Mouse (Mus musculus) bone marrow macrophage, adult 2 months (primary cell): Measurements from ENCODE around the gene Gm20388.

Experiments
- CTCF ChIP-seq: IDR thresholded peaks from 2 replicates; pipeline ENCODE4 v1.5.1; 2012; ENCODE audit warnings: low read depth, mild to moderate bottlenecking, low read length, moderate library complexity
- POLR2A ChIP-seq: IDR thresholded peaks from 2 replicates; pipeline ENCODE4 v1.6.1; 2012; ENCODE audit warnings: mild to moderate bottlenecking, low read depth, low read length, borderline replicate concordance

DNA sequence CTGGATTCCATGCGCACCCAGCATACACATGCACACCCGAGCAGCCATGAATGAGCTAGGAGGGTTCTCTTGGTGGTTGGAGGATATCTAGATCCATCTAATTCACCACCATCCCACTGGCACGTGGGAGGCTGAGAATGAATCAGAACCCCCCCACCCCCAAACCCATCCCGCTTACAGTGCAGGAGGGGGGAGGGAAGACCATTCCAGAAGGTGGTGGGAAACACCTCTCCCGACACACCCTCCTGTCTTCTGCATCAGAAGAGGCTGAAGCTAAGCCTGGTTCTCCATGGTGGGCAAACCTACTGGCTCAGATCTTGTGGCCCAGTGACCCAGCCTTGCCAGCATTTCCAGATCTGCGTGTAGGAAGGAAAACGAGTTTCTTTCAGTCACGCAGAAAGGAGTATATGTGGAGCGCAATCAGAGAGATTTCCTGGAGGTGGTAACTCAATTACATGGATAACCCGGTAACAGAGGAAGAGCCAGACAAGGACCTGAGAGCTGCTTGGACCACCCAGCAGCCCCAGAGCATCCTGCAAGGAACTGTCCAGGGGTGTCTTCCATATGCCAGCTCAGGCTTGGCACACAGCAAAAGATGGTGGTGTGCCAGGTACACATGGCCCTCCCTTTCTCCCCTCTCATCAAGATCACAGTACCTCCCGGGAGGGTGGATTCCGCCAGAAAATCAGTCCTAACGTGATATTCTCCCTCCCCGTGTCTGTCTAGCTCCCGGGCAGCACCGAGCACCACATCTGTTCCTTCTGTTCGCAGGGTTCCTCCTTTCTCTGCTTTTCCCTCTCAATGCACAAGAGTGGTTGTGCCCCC is 2765.2 kb downstream of the Gm20388 start:
- TF ChIP-seq CTCF: no peak
- no peak for TF ChIP-seq POLR2A
